Mouse (Mus musculus) 416B (cell line): ENCODE results near the gene Gm47791.

ENCODE experiments used
- DNase-seq: peaks from one replicate; pipeline ENCODE4 v3.0.0; 2011; ENCODE audit warnings: low read depth

The Gm47791 gene

GRCm38 (mm10) chr1:82724339-82725025, 46.6 kb downstream of the Gm47791 start, which contains the start of gene Mff:
TSS of gene Mff (plus strand) at chr1:82724890.
- peak; percentile 96 for DNase-seq
